Mouse (Mus musculus) common myeloid progenitor, adult 5-6 weeks (primary cell): ENCODE measurements around the gene Acoxl. TPM values are rescaled to one million over a fixed set of nuclear protein-coding genes. Genes with fewer than 3 reads are reported as not detected.
"Not testable (repeated sequence)": the region's sequence is repeated elsewhere in the genome, so short reads cannot be mapped to it uniquely, and the experiment has no call there.

Experiments
- ATAC-seq: replicated peaks from 2 replicates; pipeline ENCODE4 v1.8.0; 2016; ENCODE audit warnings: low read depth, mild to moderate bottlenecking, moderate TSS enrichment, inconsistent platforms; ENCODE audit not compliant: poor library complexity, severe bottlenecking
- total RNA-seq: library from RNA; stranded (forward); fragments of 200-1000, 187-1606 nt; gene quantifications from 2 replicates; pipeline ENCODE4 v1.2.3, GENCODE M21; 2017

The Acoxl gene
- total RNA-seq, 1 experiment from 2014 or later = not detected

GRCm38 (mm10) chr2:128094602-128095001 lies 255.9 kb downstream of the Acoxl start:
- ATAC-seq = no peak

GRCm38 (mm10) chr2:128095270-128095669 lies 256.6 kb downstream of the Acoxl start:
- ATAC-seq = no peak

GRCm38 (mm10) chr2:128096070-128096469 lies 257.4 kb downstream of the Acoxl start:
- no peak for ATAC-seq

- ATAC-seq = not testable (repeated sequence)
Observed at GRCm38 (mm10) chr2:128098118-128098517, 259.4 kb downstream of the Acoxl start.

GRCm38 (mm10) chr2:128102086-128102485 lies 263.4 kb downstream of the Acoxl start:
- no peak for ATAC-seq

- no peak for ATAC-seq
Observed at GRCm38 (mm10) chr2:128104815-128105214, 266.1 kb downstream of the Acoxl start.

- ATAC-seq = no peak
Observed at GRCm38 (mm10) chr2:128105651-128106050, 267.0 kb downstream of the Acoxl start.

- peak; percentile 63 for ATAC-seq
Observed at GRCm38 (mm10) chr2:128111537-128111936, 272.9 kb downstream of the Acoxl start.

- ATAC-seq = no peak
Observed at GRCm38 (mm10) chr2:128114621-128115020, 275.9 kb downstream of the Acoxl start.

- ATAC-seq = no peak
Observed at GRCm38 (mm10) chr2:128115579-128115978, 276.9 kb downstream of the Acoxl start.

GRCm38 (mm10) chr2:128117605-128118004 lies 278.9 kb downstream of the Acoxl start:
- no peak for ATAC-seq

GRCm38 (mm10) chr2:128118971-128119370 lies 280.3 kb downstream of the Acoxl start:
- no peak for ATAC-seq

GRCm38 (mm10) chr2:128122491-128122890 lies 283.8 kb downstream of the Acoxl start:
- 0 out of 2 replicates have a peak, but pooled peaks have one; percentile 23 for ATAC-seq

GRCm38 (mm10) chr2:128122891-128123771 lies 284.5 kb downstream of the Acoxl start:
- ATAC-seq = no peak

GRCm38 (mm10) chr2:128123921-128124683 lies 285.4 kb downstream of the Acoxl start:
- ATAC-seq = no peak

- ATAC-seq = no peak
Observed at GRCm38 (mm10) chr2:128124693-128125092, 286.0 kb downstream of the Acoxl start.

GRCm38 (mm10) chr2:128125635-128126470 lies 287.2 kb downstream of the Acoxl start, which contains the start of gene Bcl2l11:
Gene Bcl2l11 (plus strand): TSS chr2:128126038.
- peak; percentile 58 for ATAC-seq

GRCm38 (mm10) chr2:128126591-128127051 lies 287.9 kb downstream of the Acoxl start:
- ATAC-seq = no peak

- ATAC-seq = peak; percentile 62
Observed at GRCm38 (mm10) chr2:128127121-128127671, 288.5 kb downstream of the Acoxl start.
